Mouse (Mus musculus): Measurements from ENCODE around the gene Abca6.

Abca6 gene

GRCm38 (mm10) chr11:110232975-110233374, 18.6 kb downstream of the Abca6 start:
- in situ Hi-C loops (cut with MboI; ENCODE audit: low pct_unique_long_range_greater_than_20kb in 1 of 2, low sequenced_read_pairs in 2 of 2, unreplicated experiment in 1 of 2) = no loop called here

- in situ Hi-C loops (cut with MboI; ENCODE audit: low pct_unique_long_range_greater_than_20kb in 1 of 2, low sequenced_read_pairs in 2 of 2, unreplicated experiment in 1 of 2) = no loop called here
These were observed 34.5 kb downstream of the Abca6 start for GRCm38 (mm10) chr11:110217118-110217517.

GRCm38 (mm10) chr11:110203930-110204329, 47.6 kb downstream of the Abca6 start:
- in situ Hi-C loops (cut with MboI; ENCODE audit: low pct_unique_long_range_greater_than_20kb in 1 of 2, low sequenced_read_pairs in 2 of 2, unreplicated experiment in 1 of 2) = no loop called here

- in situ Hi-C loops (cut with MboI; ENCODE audit: low pct_unique_long_range_greater_than_20kb in 1 of 2, low sequenced_read_pairs in 2 of 2, unreplicated experiment in 1 of 2) = no loop called here
These were observed 52.7 kb downstream of the Abca6 start for GRCm38 (mm10) chr11:110198882-110199281.

- in situ Hi-C loops (cut with MboI; ENCODE audit: low pct_unique_long_range_greater_than_20kb in 1 of 2, low sequenced_read_pairs in 2 of 2, unreplicated experiment in 1 of 2) = no loop called here
These were observed 54.8 kb downstream of the Abca6 start for GRCm38 (mm10) chr11:110196561-110197306.

- in situ Hi-C loops (cut with MboI; ENCODE audit: low pct_unique_long_range_greater_than_20kb in 1 of 2, low sequenced_read_pairs in 2 of 2, unreplicated experiment in 1 of 2) = no loop called here
These were observed 56.3 kb downstream of the Abca6 start for GRCm38 (mm10) chr11:110195310-110195709.

- in situ Hi-C loops (cut with MboI; ENCODE audit: low pct_unique_long_range_greater_than_20kb in 1 of 2, low sequenced_read_pairs in 2 of 2, unreplicated experiment in 1 of 2) = no loop called here
These were observed 80.4 kb downstream of the Abca6 start for GRCm38 (mm10) chr11:110171212-110171611.

- in situ Hi-C loops (cut with MboI; ENCODE audit: low pct_unique_long_range_greater_than_20kb in 1 of 2, low sequenced_read_pairs in 2 of 2, unreplicated experiment in 1 of 2) = no loop called here
These were observed 83.9 kb downstream of the Abca6 start, which contains the start of gene Abca9 for GRCm38 (mm10) chr11:110167459-110168251. Gene Abca9, minus strand, starts transcription at chr11:110168196.

- in situ Hi-C loops (cut with MboI; ENCODE audit: low pct_unique_long_range_greater_than_20kb in 1 of 2, low sequenced_read_pairs in 2 of 2, unreplicated experiment in 1 of 2) = no loop called here
These were observed 85.8 kb downstream of the Abca6 start for GRCm38 (mm10) chr11:110165822-110166221.

GRCm38 (mm10) chr11:110165409-110165808, 86.2 kb downstream of the Abca6 start:
- in situ Hi-C loops (cut with MboI; ENCODE audit: low pct_unique_long_range_greater_than_20kb in 1 of 2, low sequenced_read_pairs in 2 of 2, unreplicated experiment in 1 of 2) = no loop called here

GRCm38 (mm10) chr11:110157059-110157458, 94.5 kb downstream of the Abca6 start:
- in situ Hi-C loops (cut with MboI; ENCODE audit: low pct_unique_long_range_greater_than_20kb in 1 of 2, low sequenced_read_pairs in 2 of 2, unreplicated experiment in 1 of 2) = no loop called here

GRCm38 (mm10) chr11:110155985-110156384, 95.6 kb downstream of the Abca6 start:
- in situ Hi-C loops (cut with MboI; ENCODE audit: low pct_unique_long_range_greater_than_20kb in 1 of 2, low sequenced_read_pairs in 2 of 2, unreplicated experiment in 1 of 2) = no loop called here

- in situ Hi-C loops (cut with MboI; ENCODE audit: low pct_unique_long_range_greater_than_20kb in 1 of 2, low sequenced_read_pairs in 2 of 2, unreplicated experiment in 1 of 2) = no loop called here
These were observed 103.9 kb downstream of the Abca6 start for GRCm38 (mm10) chr11:110147640-110148039.

GRCm38 (mm10) chr11:110145421-110145820, 106.2 kb downstream of the Abca6 start:
- in situ Hi-C loops (cut with MboI; ENCODE audit: low pct_unique_long_range_greater_than_20kb in 1 of 2, low sequenced_read_pairs in 2 of 2, unreplicated experiment in 1 of 2) = no loop called here

- in situ Hi-C loops (cut with MboI; ENCODE audit: low pct_unique_long_range_greater_than_20kb in 1 of 2, low sequenced_read_pairs in 2 of 2, unreplicated experiment in 1 of 2) = no loop called here
These were observed 120.8 kb downstream of the Abca6 start for GRCm38 (mm10) chr11:110130760-110131159.

All from mouse embryonic stem cell (cell line).